Mouse (Mus musculus): Measurements from ENCODE around the gene Olfr331. TPM values are rescaled to one million over a fixed set of nuclear protein-coding genes. Genes with fewer than 3 reads are reported as not detected.
"Not testable (repeated sequence)": the region's sequence is repeated elsewhere in the genome, so short reads cannot be mapped to it uniquely, and the experiment has no call there.

Olfr331 gene
- total RNA-seq (2021) = not detected

GRCm38 (mm10) chr11:58502472-58502871 is at the start of gene Olfr331:
Gene Olfr331, minus strand, starts transcription at chr11:58502572.
- intact Hi-C loops (cut with DNase I) = loop anchor here (5.0 kb wide), 2 partner anchors 135 to 200 kb away; no protein-coding TSS in a partner anchor
- DNase-seq (ENCODE audit: low spot score) = not testable (repeated sequence)

GRCm38 (mm10) chr11:58546322-58546721 is 44.0 kb upstream of the Olfr331 start, which contains the start of gene Olfr329-ps:
Gene Olfr329-ps, minus strand, starts transcription at chr11:58546422.
- intact Hi-C loops (cut with DNase I) = no loop called here
- no peak for DNase-seq (ENCODE audit: low spot score)

GRCm38 (mm10) chr11:58534736-58535135 is 32.4 kb upstream of the Olfr331 start, which contains the start of gene Olfr330:
Gene Olfr330, minus strand, starts transcription at chr11:58534836.
- intact Hi-C loops (cut with DNase I); DNase-seq (ENCODE audit: low spot score): not testable (repeated sequence)

GRCm38 (mm10) chr11:58519756-58520155 is 17.4 kb upstream of the Olfr331 start:
- peak; percentile 20 for DNase-seq (ENCODE audit: low spot score)
- intact Hi-C loops (cut with DNase I) = not testable (repeated sequence)

GRCm38 (mm10) chr11:58518916-58519315 is 16.5 kb upstream of the Olfr331 start:
- intact Hi-C loops (cut with DNase I) = not testable (repeated sequence)
- DNase-seq (ENCODE audit: low spot score) = peak; percentile 57

GRCm38 (mm10) chr11:58509058-58509457 is 6.7 kb upstream of the Olfr331 start:
- DNase-seq (ENCODE audit: low spot score); intact Hi-C loops (cut with DNase I): not testable (repeated sequence)

GRCm38 (mm10) chr11:58499290-58499689 is 3.1 kb downstream of the Olfr331 start:
- intact Hi-C loops (cut with DNase I) = no loop called here
- no peak for DNase-seq (ENCODE audit: low spot score)

- peak; percentile 7 for DNase-seq (ENCODE audit: low spot score)
- intact Hi-C loops (cut with DNase I) = no loop called here
Measured at GRCm38 (mm10) chr11:58498761-58499160, 3.6 kb downstream of the Olfr331 start.

- no peak for DNase-seq (ENCODE audit: low spot score)
- intact Hi-C loops (cut with DNase I) = no loop called here
Measured at GRCm38 (mm10) chr11:58492455-58492854, 9.9 kb downstream of the Olfr331 start, which contains the start of gene Olfr332. Gene Olfr332, minus strand, starts transcription at chr11:58492555.

- intact Hi-C loops (cut with DNase I) = no loop called here
Measured at GRCm38 (mm10) chr11:58462170-58462569, 40.2 kb downstream of the Olfr331 start, which contains the start of gene Olfr30. Gene Olfr30, minus strand, starts transcription at chr11:58462270.

GRCm38 (mm10) chr11:58453592-58453991 is 48.8 kb downstream of the Olfr331 start:
- no peak for DNase-seq (ENCODE audit: low spot score)
- intact Hi-C loops (cut with DNase I) = no loop called here

More at GRCm38 (mm10) chr11:58462170-58462569, 40.2 kb downstream of the Olfr331 start, which contains the start of gene Olfr30:
- no peak for DNase-seq (ENCODE audit: low spot score)

GRCm38 (mm10) chr11:58452759-58453158 is 49.6 kb downstream of the Olfr331 start, which contains the start of gene Lypd9:
Gene Lypd9, minus strand, starts transcription at chr11:58452923.
- DNase-seq (ENCODE audit: low spot score) = no peak
- intact Hi-C loops (cut with DNase I) = no loop called here

Other genes starting within 250 kb of the Olfr331 start
- not detected for gene 4930438A08Rik, start 227.8 kb downstream of the Olfr331 start, total RNA-seq (2021)
- gene Zfp692, start 195.5 kb downstream of the Olfr331 start, total RNA-seq (2021) = 1 to 10 TPM; 3.7 to 4.1 TPM
- 10 to 100 TPM; 42.9 to 43.5 TPM for gene Zfp672, start 172.2 kb downstream of the Olfr331 start, total RNA-seq (2021)
- gene Sh3bp5l, start 171.8 kb downstream of the Olfr331 start, total RNA-seq (2021) = 10 to 100 TPM; 33.7 to 35.1 TPM
- under 1 TPM in 1 of 2 experiments, not detected in 1; 0.31 TPM for gene Lypd8, start 123.5 kb downstream of the Olfr331 start, total RNA-seq (2021)
- not detected for gene 1810065E05Rik, start 81.5 kb downstream of the Olfr331 start, total RNA-seq (2021)
- not detected for gene Gm12253, start 70.0 kb downstream of the Olfr331 start, total RNA-seq (2021)
- not detected for gene Lypd9, start 49.6 kb downstream of the Olfr331 start, total RNA-seq (2021)
- gene Olfr30, start 40.3 kb downstream of the Olfr331 start, total RNA-seq (2021) = not detected
- gene Olfr332, start 10.0 kb downstream of the Olfr331 start, total RNA-seq (2021) = not detected
- not detected for gene Olfr330, start 32.3 kb upstream of the Olfr331 start, total RNA-seq (2021)
- not detected for gene Olfr329-ps, start 43.9 kb upstream of the Olfr331 start, total RNA-seq (2021)
- gene Olfr328, start 53.1 kb upstream of the Olfr331 start, total RNA-seq (2021) = not detected
- not detected for gene Olfr224, start 68.0 kb upstream of the Olfr331 start, total RNA-seq (2021)
- not detected for gene Olfr325, start 75.2 kb upstream of the Olfr331 start, total RNA-seq (2021)
- gene Olfr324, start 92.5 kb upstream of the Olfr331 start, total RNA-seq (2021) = not detected
- 10 to 100 TPM in 1 of 2 experiments, 1 to 10 TPM in 1; 8.1 to 18.7 TPM for gene 2210407C18Rik, start 113.5 kb upstream of the Olfr331 start, total RNA-seq (2021)
- gene Olfr323, start 127.9 kb upstream of the Olfr331 start, total RNA-seq (2021) = not detected
- gene Trim58, start 137.9 kb upstream of the Olfr331 start, total RNA-seq (2021) = under 1 TPM in 1 of 2 experiments, not detected in 1; 0.10 TPM
- gene Olfr322, start 156.2 kb upstream of the Olfr331 start, total RNA-seq (2021) = not detected
- not detected for gene Olfr320, start 178.5 kb upstream of the Olfr331 start, total RNA-seq (2021)
- not detected for gene Olfr319, start 196.6 kb upstream of the Olfr331 start, total RNA-seq (2021)
- gene Olfr318, start 221.4 kb upstream of the Olfr331 start, total RNA-seq (2021) = not detected
- gene Olfr317, start 236.6 kb upstream of the Olfr331 start, total RNA-seq (2021) = not detected